Mouse (Mus musculus) c-Kit-negative CD71-positive TER-119-positive erythroid progenitor cells, embryonic 14.5 days (primary cell): Measurements from ENCODE around the gene Enox1.

Source experiments
- DNase-seq: peaks from one replicate; pipeline ENCODE4 v3.0.0-alpha.2; 2013; ENCODE audit warnings: low read depth, low spot score

Gene Enox1

GRCm38 (mm10) chr14:77448001-77448400 lies 291.4 kb downstream of the Enox1 start:
- DNase-seq: no peak

DNA sequence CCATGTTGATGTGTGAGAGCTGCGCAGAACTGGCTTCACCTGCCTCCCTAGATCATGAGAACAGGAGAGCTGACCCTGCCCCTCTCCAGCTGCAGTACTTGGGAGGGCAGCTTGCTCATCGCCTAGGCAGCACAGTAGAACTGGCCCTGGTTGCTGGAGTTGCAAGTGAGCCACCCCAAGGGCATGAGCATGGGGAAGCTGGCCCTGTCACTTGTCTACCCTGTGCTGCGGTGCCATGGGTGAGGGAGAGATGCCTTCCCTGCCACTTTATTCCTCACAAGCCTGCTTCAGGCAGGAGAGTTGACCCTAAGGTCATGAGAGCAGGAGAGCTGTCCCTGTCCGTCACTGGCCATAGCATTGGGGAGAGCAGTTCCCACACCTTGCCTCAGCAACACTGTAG lies 295.4 kb downstream of the Enox1 start:
- DNase-seq: no peak

DNA sequence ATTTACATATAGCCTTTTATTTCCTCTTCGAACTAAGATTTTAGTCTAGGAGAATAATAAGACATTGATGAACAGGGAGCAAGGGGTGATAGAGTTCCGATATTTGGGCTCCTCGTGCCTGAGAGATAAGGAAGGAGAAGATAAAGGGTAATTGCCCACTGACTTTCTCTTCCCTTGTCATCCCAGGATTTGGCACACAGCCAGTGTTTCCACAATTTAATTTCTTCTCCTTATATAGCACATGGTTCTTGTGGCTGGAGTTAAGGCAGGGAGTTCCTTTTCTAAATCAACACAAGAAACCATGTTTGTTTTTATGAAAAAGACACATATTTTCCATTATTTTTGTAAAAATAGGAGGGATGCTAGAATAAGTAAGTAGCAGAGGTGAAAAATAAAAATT lies 299.5 kb downstream of the Enox1 start:
- no peak for DNase-seq

DNA sequence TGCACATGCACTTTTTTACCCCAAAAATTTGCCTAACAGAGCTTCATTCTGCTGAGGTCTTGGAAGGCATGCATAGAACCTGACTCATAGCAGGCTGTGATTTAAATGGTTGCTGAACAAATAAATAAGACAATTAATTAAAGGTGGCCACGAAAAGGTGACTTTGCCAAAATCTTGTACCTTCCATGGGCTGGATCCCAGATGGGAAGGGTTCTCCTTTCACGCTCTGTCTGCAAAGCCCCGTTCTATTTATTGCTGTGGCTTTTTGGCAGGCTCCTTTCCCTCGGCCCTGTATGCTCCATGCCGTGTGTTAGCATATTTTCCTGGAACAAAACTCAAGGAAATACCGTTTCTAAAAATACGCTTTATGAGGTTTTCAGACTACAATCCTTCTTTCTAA lies 300.3 kb downstream of the Enox1 start:
- no peak for DNase-seq

DNA sequence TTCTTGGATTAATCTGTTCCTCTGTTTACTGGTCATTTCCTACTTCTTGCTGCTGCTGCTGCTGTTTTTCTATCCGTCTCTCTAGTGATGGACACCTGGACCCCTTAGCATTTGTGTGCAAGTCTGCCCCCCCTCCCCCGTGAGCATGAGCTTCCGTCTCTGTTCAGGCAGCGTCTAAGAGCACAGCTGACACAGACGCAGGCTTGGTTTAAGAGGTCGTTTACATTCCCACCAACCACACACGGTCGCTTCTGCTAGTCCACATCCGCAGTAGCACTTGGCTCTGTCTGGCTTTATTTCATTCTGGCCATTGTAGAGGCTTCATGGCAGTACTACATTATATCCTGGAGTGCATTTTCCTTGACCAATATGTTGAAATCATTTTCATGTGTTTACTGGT lies 301.7 kb downstream of the Enox1 start:
- no peak for DNase-seq

DNA sequence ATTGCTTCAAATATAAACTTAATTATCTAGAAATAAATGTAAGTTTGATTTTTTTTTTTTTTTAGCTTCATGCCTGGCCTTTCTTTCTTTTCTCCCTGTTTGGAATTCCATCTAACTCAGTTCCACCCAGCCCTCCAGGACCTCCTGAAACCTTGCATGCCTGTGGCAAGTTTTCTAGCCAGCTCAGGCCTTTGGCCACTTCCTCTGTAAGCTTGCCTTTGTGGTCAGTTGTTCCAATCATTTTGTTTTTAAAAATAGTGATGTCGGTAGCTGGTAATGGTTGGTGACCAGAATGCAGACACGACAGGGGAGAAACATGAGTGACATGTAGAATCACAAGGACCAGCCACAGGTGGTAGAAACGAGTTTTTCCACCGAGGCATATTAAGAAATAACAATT lies 307.4 kb downstream of the Enox1 start:
- DNase-seq: no peak

DNA sequence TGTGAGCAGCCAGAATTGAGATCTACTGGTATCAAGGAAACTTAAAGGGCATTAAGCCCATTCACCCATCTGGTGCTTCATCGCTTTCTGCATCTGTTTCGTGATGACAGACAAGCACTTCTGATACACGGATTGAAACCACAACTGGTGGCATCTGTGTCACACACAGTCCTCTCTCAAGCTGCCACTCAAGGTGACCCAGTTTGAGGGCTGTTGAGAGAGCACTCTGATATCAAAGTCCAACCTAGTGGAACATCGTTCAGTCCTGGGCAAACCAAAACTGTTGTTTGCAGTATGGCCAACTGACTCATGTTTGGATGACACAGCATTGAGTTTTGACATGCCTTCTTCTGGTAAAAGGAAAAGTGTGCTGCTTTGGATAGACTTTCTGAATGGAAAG lies 308.2 kb downstream of the Enox1 start:
- no peak for DNase-seq

- no peak for DNase-seq
These were observed 314.0 kb downstream of the Enox1 start for GRCm38 (mm10) chr14:77470577-77470976.

DNA sequence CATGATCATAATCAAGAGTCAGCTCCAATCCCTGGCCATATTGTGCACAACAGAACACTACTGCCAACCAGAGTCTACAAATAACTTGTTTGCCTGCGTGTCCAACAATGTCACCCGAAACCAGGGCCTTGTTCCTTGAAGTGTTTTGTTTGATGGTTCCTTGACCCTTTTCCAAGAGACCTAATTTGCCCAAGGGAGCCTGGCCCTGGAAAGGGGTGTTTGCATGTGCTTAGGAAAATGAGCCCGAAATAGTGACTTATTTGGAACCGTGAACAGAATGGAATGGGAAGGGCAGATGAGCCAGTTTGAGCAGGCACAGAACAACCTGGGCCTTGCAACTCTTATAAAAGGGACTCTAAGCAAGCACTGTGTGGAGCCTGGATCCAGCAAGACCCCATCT lies 316.9 kb downstream of the Enox1 start:
- DNase-seq: no peak

GRCm38 (mm10) chr14:77474026-77474425 lies 317.5 kb downstream of the Enox1 start:
- DNase-seq: no peak

DNA sequence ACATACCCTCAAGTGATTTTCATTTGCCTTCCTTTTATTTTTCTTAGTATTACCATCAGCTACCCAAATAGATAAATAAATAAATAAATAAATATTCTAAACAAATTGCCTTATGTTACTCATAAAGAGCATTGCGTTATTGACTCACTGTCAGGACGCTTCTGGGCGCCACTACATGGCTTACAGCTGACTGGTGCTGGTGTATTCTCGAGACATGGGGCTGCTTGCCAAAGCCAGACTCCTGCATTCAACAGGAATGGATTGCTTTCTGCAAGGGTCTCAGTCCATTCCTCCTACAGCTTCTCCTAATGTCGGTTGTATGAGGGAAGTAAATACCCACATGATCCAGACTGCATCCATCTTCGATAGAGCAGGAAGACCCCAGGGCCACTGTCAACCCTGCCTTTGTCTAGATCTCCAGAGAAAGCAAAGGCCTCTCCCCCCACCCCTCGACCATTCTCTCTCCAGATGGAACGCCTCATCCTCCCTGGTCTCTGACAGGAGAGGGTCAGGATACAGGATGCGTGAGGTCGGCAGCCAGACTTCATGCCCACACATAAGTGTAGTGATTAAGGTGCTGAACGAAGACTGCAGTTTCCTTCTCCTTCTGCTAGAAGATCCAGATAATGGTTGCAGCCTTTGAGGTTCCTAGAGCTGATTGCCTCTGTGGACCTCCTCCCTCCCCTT lies 318.7 kb downstream of the Enox1 start:
- DNase-seq: no peak

DNA sequence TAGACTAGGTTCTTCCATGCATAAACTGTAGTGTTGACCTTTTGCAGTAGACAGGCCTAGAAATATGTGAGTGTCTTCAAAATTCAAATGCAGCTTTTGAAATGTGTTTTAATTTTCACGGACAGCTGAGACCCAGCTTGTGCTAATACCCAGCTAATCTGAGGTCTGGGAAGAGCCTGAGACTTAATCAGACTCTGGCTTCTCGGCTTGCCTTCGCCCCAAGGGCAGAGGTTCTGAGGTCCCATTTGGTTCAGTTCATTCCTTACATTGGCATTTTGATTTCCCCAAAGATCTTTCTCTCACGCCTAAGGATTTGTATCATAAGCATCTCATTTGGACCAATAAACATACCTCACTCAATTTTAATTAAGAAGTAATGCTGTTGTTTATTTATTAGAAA lies 321.1 kb downstream of the Enox1 start:
- DNase-seq: no peak

DNA sequence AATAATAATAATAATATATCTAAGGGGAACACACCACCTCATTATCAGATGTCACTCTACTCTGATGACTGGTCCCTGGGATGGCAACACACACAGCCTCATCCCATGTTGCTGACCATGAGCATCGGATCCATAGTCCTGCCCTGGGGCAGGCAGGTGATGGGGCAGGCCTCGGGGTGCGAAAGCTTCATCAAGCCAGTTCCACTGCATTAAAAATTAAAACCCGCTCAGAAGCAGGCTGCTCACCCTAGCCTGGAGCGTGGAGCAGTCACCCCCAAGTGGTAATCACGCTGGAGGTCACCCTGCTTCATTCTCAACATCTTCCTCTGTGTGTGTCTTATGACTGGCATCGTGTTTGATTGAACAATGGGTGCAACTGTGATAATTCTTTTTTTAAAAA lies 321.6 kb downstream of the Enox1 start:
- DNase-seq: no peak

DNA sequence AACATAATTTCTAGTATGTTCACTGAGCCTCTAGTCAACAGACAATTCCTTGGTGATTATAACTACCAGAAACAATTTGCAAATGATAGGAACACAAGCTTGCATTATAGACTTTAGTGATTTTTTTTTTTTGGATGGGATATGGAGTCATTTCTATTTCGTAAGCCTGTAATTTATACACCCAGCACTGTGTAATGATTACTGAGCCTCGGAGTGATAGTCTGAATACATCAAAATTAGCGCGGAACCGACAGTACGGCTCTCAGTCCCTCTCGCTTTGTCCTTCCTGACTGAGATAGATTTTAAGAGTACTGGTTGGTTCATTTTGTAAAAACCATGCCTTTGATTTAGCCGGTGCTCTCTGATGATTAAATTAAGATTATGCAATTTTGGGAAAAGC lies 322.1 kb downstream of the Enox1 start:
- no peak for DNase-seq

DNA sequence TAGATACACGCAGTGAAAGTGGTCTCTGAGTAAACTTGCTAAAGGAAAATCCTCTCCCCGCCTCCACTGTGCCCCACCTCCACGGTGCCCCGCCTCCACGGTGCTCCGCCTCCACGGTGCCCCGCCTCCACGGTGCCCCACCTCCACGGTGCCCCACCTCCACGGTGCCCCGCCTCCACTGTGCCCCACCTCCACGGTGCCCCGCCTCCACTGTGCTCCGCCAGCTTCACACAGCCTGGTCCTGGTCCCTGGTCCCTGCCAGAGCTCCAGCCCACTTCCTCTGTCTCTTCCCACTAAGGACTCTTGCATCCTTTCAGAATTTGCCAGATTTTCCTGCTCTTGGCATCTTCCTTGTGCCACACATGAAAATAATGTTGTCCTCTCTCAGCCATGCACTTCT lies 326.5 kb downstream of the Enox1 start:
- DNase-seq: no peak

GRCm38 (mm10) chr14:77484951-77485447 lies 328.4 kb downstream of the Enox1 start:
- no peak for DNase-seq

- no peak for DNase-seq
These were observed 334.1 kb downstream of the Enox1 start for GRCm38 (mm10) chr14:77490699-77491098.

DNA sequence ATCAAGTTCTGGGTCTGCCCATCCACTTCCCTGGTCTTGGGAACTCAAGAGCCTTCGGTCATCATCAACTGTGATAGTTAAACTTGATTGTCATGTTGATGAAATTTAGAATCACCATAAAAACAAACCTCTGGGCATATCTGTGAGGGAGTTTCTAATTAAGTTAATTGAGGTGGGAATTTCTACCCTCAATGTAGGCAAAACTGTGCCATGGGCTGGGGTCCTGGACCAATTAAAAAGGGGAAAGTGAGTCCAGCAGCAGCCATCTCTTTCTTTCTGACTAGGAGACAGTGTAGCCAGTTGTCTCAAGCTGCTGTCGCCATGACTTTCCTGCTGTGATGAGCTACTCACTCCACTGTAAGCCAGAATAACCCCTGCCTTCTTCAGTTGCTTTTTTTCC lies 335.2 kb downstream of the Enox1 start:
- DNase-seq: no peak

- DNase-seq: no peak
These were observed 343.5 kb downstream of the Enox1 start for GRCm38 (mm10) chr14:77499996-77500581.

- DNase-seq: no peak
These were observed 348.0 kb downstream of the Enox1 start for GRCm38 (mm10) chr14:77504458-77505135.

DNA sequence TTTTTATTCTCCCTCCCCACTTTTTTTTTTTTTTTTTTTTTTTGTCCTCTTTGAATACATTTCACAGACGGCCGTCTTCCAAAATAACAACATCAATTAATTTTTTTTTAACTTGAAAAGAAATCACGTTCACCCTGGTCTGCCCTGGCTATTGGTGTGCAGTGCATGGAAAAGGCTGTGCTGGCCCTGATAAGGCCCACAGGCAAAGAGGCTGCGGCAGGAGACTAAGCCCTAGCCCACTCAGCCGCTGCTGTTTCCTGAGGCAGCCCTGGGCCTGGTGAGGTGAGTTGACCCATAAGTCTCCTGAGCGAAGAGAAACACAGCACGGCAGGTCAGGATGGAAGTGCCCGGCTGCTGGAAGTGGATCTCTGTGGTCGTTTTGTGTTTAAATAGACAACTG lies 349.8 kb downstream of the Enox1 start:
- DNase-seq: no peak

DNA sequence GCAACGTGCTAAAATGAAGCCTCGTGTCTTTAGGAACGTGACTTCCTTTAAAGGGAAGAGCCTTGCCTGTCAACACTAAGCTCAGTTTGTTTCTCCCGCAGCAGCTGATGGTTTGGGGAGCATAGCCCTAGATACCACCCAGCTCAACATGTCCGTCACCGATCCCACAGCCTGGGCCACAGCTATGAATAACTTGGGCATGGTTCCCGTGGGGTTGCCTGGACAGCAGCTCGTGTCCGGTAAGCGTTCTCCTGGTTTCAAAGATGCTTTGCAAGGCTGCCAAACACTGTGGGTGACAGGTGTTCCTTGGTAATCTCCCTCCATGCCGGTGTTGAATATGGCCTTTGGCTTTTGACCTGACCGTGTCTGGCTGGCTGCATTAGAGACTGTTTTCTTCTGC lies 351.5 kb downstream of the Enox1 start:
- DNase-seq: no peak

DNA sequence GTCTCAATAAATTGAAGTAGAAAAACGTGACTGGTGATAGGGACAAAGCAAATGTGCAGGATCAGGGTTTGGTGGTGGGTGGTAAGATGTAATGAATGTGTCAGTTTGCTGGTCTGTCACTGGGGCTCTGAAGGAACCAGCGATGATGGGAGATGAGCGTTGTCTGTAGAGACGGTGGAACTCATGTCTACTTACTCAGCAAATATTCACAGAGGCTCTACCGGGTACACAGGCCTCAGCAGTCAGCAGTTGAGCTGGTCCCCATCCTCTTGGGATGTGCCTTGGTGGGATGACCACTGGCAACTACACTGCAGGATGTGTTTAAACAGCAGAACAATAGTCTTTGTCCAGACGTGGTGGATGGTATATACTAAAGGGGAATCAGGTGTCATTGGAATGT lies 352.5 kb downstream of the Enox1 start:
- no peak for DNase-seq
